Mouse (Mus musculus) testis, adult 2 months (tissue): Measurements from ENCODE around the gene Tlr9. TPM values are rescaled to one million over a fixed set of nuclear protein-coding genes. Genes with fewer than 3 reads are reported as not detected.

ENCODE experiments used
- H3K27ac ChIP-seq: fragments of 200-500 bp; 2 replicates; pipeline ENCODE4 v1.5.1; 2012; ENCODE audit warnings: low read depth, low read length; ENCODE audit not compliant: control insufficient read depth, insufficient read depth
- H3K27me3 ChIP-seq: fragments of 200-500 bp; 2 replicates; pipeline ENCODE4 v1.6.1; 2012; ENCODE audit warnings: mild to moderate bottlenecking, low read length, moderate library complexity; ENCODE audit not compliant: control insufficient read depth, insufficient read depth
- H3K36me3 ChIP-seq: fragments of 200-500 bp; 2 replicates; pipeline ENCODE4 v1.6.1; 2012; ENCODE audit warnings: mild to moderate bottlenecking, low read length; ENCODE audit not compliant: control insufficient read depth, insufficient read depth
- H3K4me1 ChIP-seq: fragments of 200-500 bp; 2 replicates; pipeline ENCODE4 v1.6.1; 2012; ENCODE audit warnings: low read length; ENCODE audit not compliant: control insufficient read depth, insufficient read depth
- H3K4me3 ChIP-seq: fragments of 200-500 bp; 2 replicates; pipeline ENCODE4 v1.5.1; 2012; ENCODE audit warnings: low read depth, mild to moderate bottlenecking, low read length, moderate library complexity, mixed read lengths; ENCODE audit not compliant: control insufficient read depth
- CTCF ChIP-seq: fragments of 200-500 bp; IDR thresholded peaks from 2 replicates; pipeline ENCODE4 v1.5.1; 2012; ENCODE audit warnings: low read depth, mild to moderate bottlenecking, inconsistent platforms, low read length, moderate library complexity; ENCODE audit not compliant: control insufficient read depth, insufficient read depth, insufficient replicate concordance
- POLR2A ChIP-seq: fragments of 200-500 bp; IDR thresholded peaks from 2 replicates; pipeline ENCODE4 v1.6.1; 2012; ENCODE audit warnings: low read depth, mild to moderate bottlenecking, inconsistent platforms, low read length, moderate library complexity; ENCODE audit not compliant: control insufficient read depth
- polyA plus RNA-seq: library from polyadenylated mRNA; depleted of rRNA; stranded (reverse); fragments of >200 nt; gene quantifications from 2 replicates; pipeline ENCODE4 v1.2.3, GENCODE M21; 2012

Tlr9 gene
- polyA plus RNA-seq, 1 experiment: 2.7 TPM

- Histone ChIP-seq H3K4me3 (no peak overlapping the region), H3K4me1 (peaks cover 2% of the 10 kb centered on the region; the same call in 1 of the 2 replicates), H3K36me3 (no peaks in the 10 kb centered on the region; the same call in 1 of the 2 replicates), H3K27me3 (no peaks in the 10 kb centered on the region), H3K27ac (peak overlapping the region; percentile 44)
- peak; percentile 31; the same call in 1 of the 2 replicates for TF ChIP-seq POLR2A
- no peak for TF ChIP-seq CTCF
Measured at GRCm38 (mm10) chr9:106235194-106235830, 12.9 kb downstream of the Tlr9 start.

GRCm38 (mm10) chr9:106236156-106236817 lies 13.9 kb downstream of the Tlr9 start:
- H3K27me3 ChIP-seq: no peaks in the 10 kb centered on the region
- H3K4me3 ChIP-seq: no peak overlapping the region
- TF ChIP-seq CTCF (no peak), POLR2A (no peak)
- H3K27ac ChIP-seq: peak overlapping the region; percentile 77
- peaks cover 2% of the 10 kb centered on the region; the same call in 1 of the 2 replicates for H3K4me1 ChIP-seq
- no peaks in the 10 kb centered on the region; the same call in none of the 2 replicates for H3K36me3 ChIP-seq

- TF ChIP-seq POLR2A (no peak), CTCF (no peak)
- no peak overlapping the region for H3K4me3 ChIP-seq
- H3K36me3 ChIP-seq: no peaks in the 10 kb centered on the region; the same call in none of the 2 replicates
- peak overlapping the region; percentile 77 for H3K27ac ChIP-seq
- H3K4me1 ChIP-seq: peaks cover 2% of the 10 kb centered on the region; the same call in 1 of the 2 replicates
- H3K27me3 ChIP-seq: no peaks in the 10 kb centered on the region
Measured at GRCm38 (mm10) chr9:106236818-106237211, 14.4 kb downstream of the Tlr9 start.

GRCm38 (mm10) chr9:106237401-106237800 lies 15.0 kb downstream of the Tlr9 start:
- Histone ChIP-seq H3K4me3 (no peak overlapping the region), H3K36me3 (no peaks in the 10 kb centered on the region; the same call in none of the 2 replicates), H3K27ac (peak overlapping the region; percentile 23), H3K27me3 (no peaks in the 10 kb centered on the region), H3K4me1 (peaks cover 2% of the 10 kb centered on the region; the same call in 1 of the 2 replicates)
- TF ChIP-seq POLR2A (no peak), CTCF (no peak)

- Histone ChIP-seq H3K4me3 (no peak overlapping the region), H3K27ac (peak overlapping the region; percentile 23), H3K4me1 (peaks cover 2% of the 10 kb centered on the region; the same call in 1 of the 2 replicates), H3K27me3 (no peaks in the 10 kb centered on the region), H3K36me3 (no peaks in the 10 kb centered on the region; the same call in none of the 2 replicates)
- no peak for TF ChIP-seq CTCF
- peak; percentile 10; the same call in 1 of the 2 replicates for TF ChIP-seq POLR2A
Measured at GRCm38 (mm10) chr9:106237878-106238277, 15.5 kb downstream of the Tlr9 start.

- peaks cover 4% of the 10 kb centered on the region for H3K36me3 ChIP-seq
- TF ChIP-seq CTCF (no peak), POLR2A (no peak)
- H3K4me3 ChIP-seq: no peak overlapping the region
- peaks cover 2% of the 10 kb centered on the region for H3K4me1 ChIP-seq
- no peaks in the 10 kb centered on the region for H3K27me3 ChIP-seq
- peak overlapping the region; percentile 16; the same call in 1 of the 2 replicates for H3K27ac ChIP-seq
Measured at GRCm38 (mm10) chr9:106241541-106242164, 19.3 kb downstream of the Tlr9 start.

- Histone ChIP-seq H3K36me3 (peaks cover 5% of the 10 kb centered on the region), H3K4me3 (no peak overlapping the region), H3K4me1 (peaks cover 4% of the 10 kb centered on the region), H3K27ac (peak overlapping the region; percentile 9), H3K27me3 (no peaks in the 10 kb centered on the region)
- no peak for TF ChIP-seq POLR2A
- TF ChIP-seq CTCF: no peak
Measured at GRCm38 (mm10) chr9:106242813-106243488, 20.6 kb downstream of the Tlr9 start.
